Mouse (Mus musculus) urinary bladder, postnatal 36 days (tissue): ENCODE data around the gene Srgap3.

Experiments used
- DNase-seq, 2 experiments: peaks; one replicate each; pipeline ENCODE4 v3.0.0; 2022; ENCODE audit warnings: low spot score in 2 of 2, mixed read lengths in 1 of 2

The Srgap3 gene

GRCm38 (mm10) chr6:112912552-112912951 lies 34.5 kb downstream of the Srgap3 start:
- DNase-seq: no peak

- no peak for DNase-seq
These were observed 37.4 kb downstream of the Srgap3 start for GRCm38 (mm10) chr6:112909711-112910110.

GRCm38 (mm10) chr6:112907887-112908584 lies 39.0 kb downstream of the Srgap3 start:
- no peak for DNase-seq

- DNase-seq: no peak
These were observed 43.3 kb downstream of the Srgap3 start for GRCm38 (mm10) chr6:112903796-112904195.

GRCm38 (mm10) chr6:112903226-112903625 lies 43.8 kb downstream of the Srgap3 start:
- DNase-seq: no peak

GRCm38 (mm10) chr6:112902791-112903190 lies 44.3 kb downstream of the Srgap3 start:
- no peak for DNase-seq

- DNase-seq: no peak
These were observed 46.8 kb downstream of the Srgap3 start for GRCm38 (mm10) chr6:112900306-112900705.

- no peak for DNase-seq
These were observed 47.4 kb downstream of the Srgap3 start for GRCm38 (mm10) chr6:112899711-112900110.

- no peak for DNase-seq
These were observed 47.8 kb downstream of the Srgap3 start for GRCm38 (mm10) chr6:112899276-112899675.

- DNase-seq: no peak
These were observed 48.6 kb downstream of the Srgap3 start for GRCm38 (mm10) chr6:112898435-112898834.

GRCm38 (mm10) chr6:112896372-112896771 lies 50.7 kb downstream of the Srgap3 start:
- no peak for DNase-seq

GRCm38 (mm10) chr6:112890331-112890751 lies 56.7 kb downstream of the Srgap3 start:
- DNase-seq: no peak

GRCm38 (mm10) chr6:112883588-112884135 lies 63.4 kb downstream of the Srgap3 start:
- DNase-seq: no peak

GRCm38 (mm10) chr6:112880048-112880534 lies 67.0 kb downstream of the Srgap3 start:
- DNase-seq: no peak

- no peak for DNase-seq
These were observed 67.9 kb downstream of the Srgap3 start for GRCm38 (mm10) chr6:112879154-112879553.

GRCm38 (mm10) chr6:112873089-112873835 lies 73.8 kb downstream of the Srgap3 start:
- DNase-seq: no peak

- DNase-seq: no peak
These were observed 75.8 kb downstream of the Srgap3 start for GRCm38 (mm10) chr6:112871241-112871780.

- DNase-seq: no peak
These were observed 78.7 kb downstream of the Srgap3 start for GRCm38 (mm10) chr6:112868197-112868957.

- DNase-seq: no peak
These were observed 81.0 kb downstream of the Srgap3 start for GRCm38 (mm10) chr6:112866096-112866495.

GRCm38 (mm10) chr6:112865021-112865531 lies 82.0 kb downstream of the Srgap3 start:
- DNase-seq: no peak

GRCm38 (mm10) chr6:112862465-112862864 lies 84.6 kb downstream of the Srgap3 start:
- no peak for DNase-seq
